Mouse (Mus musculus) C2C12 (cell line): ENCODE measurements around the gene Celf2. TPM values are rescaled to one million over a fixed set of nuclear protein-coding genes. Genes with fewer than 3 reads are reported as not detected.

ENCODE experiments used
- H3K27me3 ChIP-seq: one replicate; pipeline ENCODE4 v1.6.1; 2011; ENCODE audit not compliant: control insufficient read depth, insufficient read depth, insufficient read length
- H3K36me3 ChIP-seq: one replicate; pipeline ENCODE4 v1.6.1; 2011; ENCODE audit not compliant: control insufficient read depth, insufficient read depth
- H3K4me3 ChIP-seq: one replicate; pipeline ENCODE4 v1.5.1; 2011; ENCODE audit warnings: mild to moderate bottlenecking, control low read depth; ENCODE audit not compliant: poor library complexity, insufficient read depth, severe bottlenecking
- H3K79me2 ChIP-seq: one replicate; pipeline ENCODE4 v1.6.1; 2011; ENCODE audit not compliant: control insufficient read depth, insufficient read depth
- H3K79me3 ChIP-seq: one replicate; pipeline ENCODE4 v1.6.1; 2011; ENCODE audit warnings: low read depth, control low read depth
- H3ac ChIP-seq: one replicate; pipeline ENCODE3; 2011; ENCODE audit warnings: low read depth; ENCODE audit not compliant: control insufficient read depth, insufficient read length
- CEBPB ChIP-seq: IDR thresholded peaks from one replicate; pipeline ENCODE4 v1.6.1; 2011; ENCODE audit warnings: low read depth, mild to moderate bottlenecking, control low read depth, moderate library complexity
- CTCF ChIP-seq: IDR thresholded peaks from one replicate; pipeline ENCODE4 v1.5.1; 2011; ENCODE audit not compliant: control insufficient read depth, insufficient read depth, insufficient read length
- FOSL1 ChIP-seq: IDR thresholded peaks from one replicate; pipeline ENCODE4 v1.8.0; 2011; ENCODE audit warnings: mild to moderate bottlenecking, low read length; ENCODE audit not compliant: poor library complexity, insufficient read depth, severe bottlenecking
- MAX ChIP-seq: IDR thresholded peaks from one replicate; pipeline ENCODE4 v1.6.1; 2011; ENCODE audit warnings: mild to moderate bottlenecking, control low read depth
- MYOD1 ChIP-seq: IDR thresholded peaks from one replicate; pipeline ENCODE4 v1.6.1; 2011; ENCODE audit warnings: low read depth; ENCODE audit not compliant: control insufficient read depth, insufficient read length
- MYOG ChIP-seq: IDR thresholded peaks from one replicate; pipeline ENCODE4 v1.6.1; 2011; ENCODE audit not compliant: control insufficient read depth, insufficient read length; ENCODE audit errors: extremely low read depth
- USF1 ChIP-seq: IDR thresholded peaks from one replicate; pipeline ENCODE4 v1.6.1; 2011; ENCODE audit warnings: low read depth, mild to moderate bottlenecking, control low read depth, moderate library complexity
- polyA plus RNA-seq: library from polyadenylated mRNA; unstranded; fragments of >200 nt; fragmentation: generic; extraction: Trizol; gene quantifications from one replicate; pipeline ENCODE4 v1.2.1, GENCODE M21; 2012; ENCODE audit warnings: missing spikeins

Gene Celf2
- polyA plus RNA-seq, 1 experiment: 14.3 TPM

GRCm38 (mm10) chr2:6507071-6507470, 1002.3 kb downstream of the Celf2 start:
- Histone ChIP-seq H3K27me3 (no peaks in the 10 kb centered on the region), H3K36me3 (no peaks in the 10 kb centered on the region), H3K79me3 (no peaks in the 10 kb centered on the region), H3K4me3 (no peak overlapping the region), H3K79me2 (no peaks in the 10 kb centered on the region), H3ac (no peak overlapping the region)
- no peak for TF ChIP-seq USF1
- no peak for TF ChIP-seq CTCF
- TF ChIP-seq MYOD1: no peak
- TF ChIP-seq FOSL1: no peak
- TF ChIP-seq MAX: no peak
- TF ChIP-seq CEBPB: no peak
- no peak for TF ChIP-seq MYOG

GRCm38 (mm10) chr2:6505979-6506811, 1003.2 kb downstream of the Celf2 start:
- no peak for TF ChIP-seq USF1
- no peak for TF ChIP-seq MYOG
- TF ChIP-seq CTCF: no peak
- TF ChIP-seq CEBPB: no peak
- no peak for TF ChIP-seq MAX
- TF ChIP-seq MYOD1: no peak
- no peak for TF ChIP-seq FOSL1
- Histone ChIP-seq H3K4me3 (no peak overlapping the region), H3K79me2 (no peaks in the 10 kb centered on the region), H3K36me3 (no peaks in the 10 kb centered on the region), H3ac (no peak overlapping the region), H3K79me3 (no peaks in the 10 kb centered on the region), H3K27me3 (no peaks in the 10 kb centered on the region)

DNA sequence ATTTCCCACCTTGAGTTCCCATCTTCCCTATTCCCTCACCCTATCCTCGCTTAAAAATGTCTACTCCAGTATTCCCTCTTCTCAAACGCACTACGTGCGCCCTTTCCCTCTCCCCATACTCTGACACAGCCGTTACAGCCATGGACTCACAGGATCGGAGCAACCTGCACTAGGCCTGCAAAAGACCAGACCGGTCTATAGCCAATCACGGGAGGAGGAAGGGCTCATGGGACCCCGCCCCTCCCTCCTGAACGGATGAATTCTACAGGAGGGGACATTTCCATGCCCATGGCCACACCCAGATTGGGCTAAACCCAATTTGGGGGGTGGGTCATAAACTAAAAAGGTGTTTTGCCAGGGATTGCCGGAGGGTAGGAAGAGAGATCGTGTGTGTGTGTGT, 1003.8 kb downstream of the Celf2 start:
- no peaks in the 10 kb centered on the region for H3K36me3 ChIP-seq
- no peaks in the 10 kb centered on the region for H3K27me3 ChIP-seq
- no peak overlapping the region for H3ac ChIP-seq
- no peaks in the 10 kb centered on the region for H3K79me2 ChIP-seq
- no peak for TF ChIP-seq CTCF
- TF ChIP-seq MAX: no peak
- TF ChIP-seq MYOD1: no peak
- no peak for TF ChIP-seq CEBPB
- TF ChIP-seq FOSL1: no peak
- no peak for TF ChIP-seq USF1
- TF ChIP-seq MYOG: no peak
- H3K79me3 ChIP-seq: no peaks in the 10 kb centered on the region
- no peak overlapping the region for H3K4me3 ChIP-seq

GRCm38 (mm10) chr2:6498101-6498500, 1011.3 kb downstream of the Celf2 start:
- no peaks in the 10 kb centered on the region for H3K79me3 ChIP-seq
- TF ChIP-seq USF1: no peak
- no peak for TF ChIP-seq MAX
- no peak for TF ChIP-seq CEBPB
- no peak for TF ChIP-seq FOSL1
- TF ChIP-seq MYOG: no peak
- TF ChIP-seq MYOD1: no peak
- no peak for TF ChIP-seq CTCF
- H3K36me3 ChIP-seq: no peaks in the 10 kb centered on the region
- H3K27me3 ChIP-seq: no peaks in the 10 kb centered on the region
- H3K4me3 ChIP-seq: no peak overlapping the region
- H3ac ChIP-seq: no peak overlapping the region
- H3K79me2 ChIP-seq: no peaks in the 10 kb centered on the region

DNA sequence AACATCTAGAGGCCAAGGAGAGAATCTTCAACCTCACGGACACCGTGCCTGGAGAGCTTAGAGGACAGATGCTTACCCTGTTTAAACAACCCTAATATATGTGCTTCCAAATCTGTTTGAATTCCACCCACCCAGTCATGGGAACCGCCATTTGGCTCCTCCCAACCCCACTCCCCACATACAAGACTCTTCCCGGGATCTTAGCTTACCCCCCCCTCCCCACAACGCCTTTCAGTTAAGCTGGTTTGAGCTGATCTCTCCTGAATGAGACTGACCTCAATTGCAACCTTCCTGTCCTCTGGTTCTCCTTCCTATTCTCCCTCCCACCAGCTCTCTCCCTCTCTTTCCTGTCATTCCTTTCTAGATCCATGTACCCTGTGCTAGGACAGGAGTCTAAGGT, 1011.7 kb downstream of the Celf2 start:
- TF ChIP-seq MYOG: no peak
- TF ChIP-seq CEBPB: no peak
- no peak for TF ChIP-seq FOSL1
- TF ChIP-seq MAX: no peak
- no peak overlapping the region for H3ac ChIP-seq
- H3K79me2 ChIP-seq: no peaks in the 10 kb centered on the region

DNA sequence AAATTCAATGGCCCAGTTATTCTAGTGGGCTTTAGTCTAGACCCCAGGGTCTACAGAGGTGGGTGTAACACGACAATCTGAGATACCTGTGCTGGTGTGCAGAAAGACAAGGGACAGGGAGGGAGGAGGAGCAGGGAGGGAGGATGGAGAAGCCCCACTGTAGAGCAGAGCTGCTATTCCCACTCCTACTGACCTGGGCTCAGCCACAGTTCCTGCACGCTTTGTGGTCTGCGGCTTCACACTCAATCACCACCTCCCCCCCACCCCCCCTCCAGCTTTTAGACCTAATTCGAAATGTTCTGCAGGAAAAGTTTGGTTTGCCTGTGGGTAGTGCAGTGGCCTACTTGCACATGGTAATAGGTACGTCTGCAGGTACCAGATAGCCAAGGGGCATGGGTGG, 1015.5 kb downstream of the Celf2 start:
- no peaks in the 10 kb centered on the region for H3K79me3 ChIP-seq
- no peaks in the 10 kb centered on the region for H3K36me3 ChIP-seq
- H3K79me2 ChIP-seq: no peaks in the 10 kb centered on the region
- no peak overlapping the region for H3K4me3 ChIP-seq
- no peak overlapping the region for H3ac ChIP-seq
- H3K27me3 ChIP-seq: no peaks in the 10 kb centered on the region
- TF ChIP-seq FOSL1: no peak
- TF ChIP-seq MYOG: no peak
- TF ChIP-seq CTCF: no peak
- TF ChIP-seq CEBPB: no peak
- TF ChIP-seq MAX: no peak
- TF ChIP-seq USF1: no peak
- TF ChIP-seq MYOD1: no peak

More for the DNA sequence above, 1011.7 kb downstream of the Celf2 start:
- no peak overlapping the region for H3K4me3 ChIP-seq
- no peaks in the 10 kb centered on the region for H3K79me3 ChIP-seq
- H3K27me3 ChIP-seq: no peaks in the 10 kb centered on the region
- H3K36me3 ChIP-seq: no peaks in the 10 kb centered on the region
